Mouse (Mus musculus) kidney, embryonic 15.5 days (tissue): Measurements from ENCODE around the gene Ciapin1. TPM values are rescaled to one million over a fixed set of nuclear protein-coding genes. Genes with fewer than 3 reads are reported as not detected.

Experiments
- ATAC-seq: fragments of 200-750 bp; cut with Nextera tagmentation; replicated peaks from 2 replicates; pipeline ENCODE4 v1.8.0; 2017; ENCODE audit warnings: moderate TSS enrichment; ENCODE audit not compliant: low FRiP score
- H3K27ac ChIP-seq: fragments of 300-500 bp; sonication (generic); 2 replicates; pipeline ENCODE4 v1.5.1; 2015; ENCODE audit warnings: mild to moderate bottlenecking, inconsistent platforms
- H3K27me3 ChIP-seq: fragments of 300-500 bp; sonication (generic); 2 replicates; pipeline ENCODE4 v1.6.1; 2015; ENCODE audit warnings: inconsistent platforms
- H3K36me3 ChIP-seq: fragments of 300-500 bp; sonication (generic); 2 replicates; pipeline ENCODE4 v1.6.1; 2015; ENCODE audit warnings: inconsistent platforms
- H3K4me1 ChIP-seq: fragments of 300-500 bp; sonication (generic); 2 replicates; pipeline ENCODE4 v1.6.1; 2015; ENCODE audit warnings: inconsistent platforms
- H3K4me2 ChIP-seq: fragments of 300-500 bp; sonication (generic); 2 replicates; pipeline ENCODE4 v1.6.1; 2015; ENCODE audit warnings: moderate library complexity, mild to moderate bottlenecking, inconsistent platforms
- H3K4me3 ChIP-seq: fragments of 300-500 bp; sonication (generic); replicated peaks from 2 replicates; pipeline ENCODE4 v1.5.1; 2015; ENCODE audit warnings: mild to moderate bottlenecking, inconsistent platforms
- H3K9ac ChIP-seq: fragments of 300-500 bp; sonication (generic); 2 replicates; pipeline ENCODE4 v1.6.1; 2015; ENCODE audit warnings: mild to moderate bottlenecking, inconsistent platforms
- H3K9me3 ChIP-seq: fragments of 300-500 bp; sonication (generic); replicated peaks from 2 replicates; pipeline ENCODE4 v1.6.1; 2016; ENCODE audit warnings: inconsistent platforms
- WGBS: fragments of 180-500 bp; shearing (Covaris S2); methylation state at CpG from one replicate; pipeline ENCODE4 v1.1.7; 2015; ENCODE audit warnings: mixed read lengths; 5-methylcytosine and 5-hydroxymethylcytosine counted together
- polyA plus RNA-seq: library from polyadenylated mRNA; unstranded; fragments of >200 nt; fragmentation: Nextera tagmentation; extraction: Ambion mirVana; gene quantifications from 2 replicates; pipeline ENCODE4 v1.2.1, GENCODE M21; 2015

Ciapin1 gene
- polyA plus RNA-seq, 1 experiment from 2014 or later = 126 TPM

GRCm38 (mm10) chr8:94819671-94820179, 18.4 kb downstream of the Ciapin1 start:
- H3K4me2 ChIP-seq = no peak overlapping the region
- no peak overlapping the region for H3K4me3 ChIP-seq
- H3K27ac ChIP-seq = no peak overlapping the region
- peaks cover 12% of the 10 kb centered on the region for H3K4me1 ChIP-seq
- H3K36me3 ChIP-seq = peaks cover 45% of the 10 kb centered on the region
- H3K27me3 ChIP-seq = no peaks in the 10 kb centered on the region
- ATAC-seq = no peak
- H3K9me3 ChIP-seq = no peaks in the 10 kb centered on the region
- no peak overlapping the region for H3K9ac ChIP-seq
- WGBS = 84% methylated on average over 6 of the region's 6 CpGs

- Histone ChIP-seq H3K4me1 (peaks cover 3% of the 10 kb centered on the region; the same call in 1 of the 2 replicates), H3K36me3 (peaks cover 27% of the 10 kb centered on the region), H3K4me2 (no peak overlapping the region), H3K9me3 (no peaks in the 10 kb centered on the region), H3K27ac (no peak overlapping the region), H3K9ac (no peak overlapping the region), H3K4me3 (no peak overlapping the region), H3K27me3 (no peaks in the 10 kb centered on the region)
- WGBS = 87% methylated on average over 11 of the region's 11 CpGs
- ATAC-seq = no peak
These were observed 20.2 kb downstream of the Ciapin1 start for GRCm38 (mm10) chr8:94817933-94818332.

GRCm38 (mm10) chr8:94814556-94814955, 23.6 kb downstream of the Ciapin1 start:
- Histone ChIP-seq H3K4me2 (no peak overlapping the region), H3K4me1 (0 out of 2 replicates have a peak, but pooled peaks cover 4% of the 10 kb centered on the region), H3K36me3 (no peaks in the 10 kb centered on the region), H3K9ac (no peak overlapping the region), H3K9me3 (no peaks in the 10 kb centered on the region), H3K27me3 (no peaks in the 10 kb centered on the region), H3K27ac (no peak overlapping the region), H3K4me3 (no peak overlapping the region)
- 0% methylated on average over 1 of the region's 1 CpGs for WGBS
- no peak for ATAC-seq

GRCm38 (mm10) chr8:94812645-94813098, 25.5 kb downstream of the Ciapin1 start:
- peak; percentile 65 for ATAC-seq
- H3K27ac ChIP-seq = no peak overlapping the region
- H3K27me3 ChIP-seq = no peaks in the 10 kb centered on the region
- no peak overlapping the region for H3K9ac ChIP-seq
- H3K4me1 ChIP-seq = 0 out of 2 replicates have a peak, but pooled peaks cover 4% of the 10 kb centered on the region
- H3K4me3 ChIP-seq = no peak overlapping the region
- no peaks in the 10 kb centered on the region for H3K9me3 ChIP-seq
- WGBS = 30% methylated on average over 6 of the region's 6 CpGs
- no peaks in the 10 kb centered on the region for H3K36me3 ChIP-seq
- H3K4me2 ChIP-seq = peak overlapping the region; percentile 36

GRCm38 (mm10) chr8:94811654-94812053, 26.5 kb downstream of the Ciapin1 start:
- Histone ChIP-seq H3K9me3 (no peaks in the 10 kb centered on the region), H3K4me1 (0 out of 2 replicates have a peak, but pooled peaks cover 4% of the 10 kb centered on the region), H3K9ac (no peak overlapping the region), H3K4me2 (no peak overlapping the region), H3K27ac (no peak overlapping the region), H3K27me3 (no peaks in the 10 kb centered on the region), H3K4me3 (no peak overlapping the region), H3K36me3 (no peaks in the 10 kb centered on the region)
- no peak; the same call in 1 of the 2 replicates for ATAC-seq
- WGBS = 62% methylated on average over 6 of the region's 6 CpGs

GRCm38 (mm10) chr8:94810855-94811254, 27.3 kb downstream of the Ciapin1 start:
- no peaks in the 10 kb centered on the region for H3K36me3 ChIP-seq
- no peak overlapping the region for H3K27ac ChIP-seq
- no peak overlapping the region for H3K4me3 ChIP-seq
- 75% methylated on average over 5 of the region's 5 CpGs for WGBS
- H3K9ac ChIP-seq = no peak overlapping the region
- H3K4me1 ChIP-seq = 0 out of 2 replicates have a peak, but pooled peaks cover 4% of the 10 kb centered on the region
- H3K27me3 ChIP-seq = no peaks in the 10 kb centered on the region
- no peak overlapping the region for H3K4me2 ChIP-seq
- H3K9me3 ChIP-seq = no peaks in the 10 kb centered on the region
- ATAC-seq = no peak

GRCm38 (mm10) chr8:94810153-94810552, 28.0 kb downstream of the Ciapin1 start, which contains the start of gene Ccl17:
Gene Ccl17 (plus strand): TSS chr8:94810453.
- Histone ChIP-seq H3K4me2 (no peak within 1 kb of the TSS), H3K36me3 (no peaks in the 10 kb centered on the region), H3K4me1 (0 out of 2 replicates have a peak, but pooled peaks cover 4% of the 10 kb centered on the region), H3K4me3 (no peak within 1 kb of the TSS), H3K9me3 (no peaks in the 10 kb centered on the region), H3K27me3 (no peaks in the 10 kb centered on the region), H3K9ac (no peak within 1 kb of the TSS), H3K27ac (no peak within 1 kb of the TSS)
- ATAC-seq = no peak
- WGBS = 71% methylated on average over 3 of the region's 3 CpGs

GRCm38 (mm10) chr8:94808372-94808771, 29.8 kb downstream of the Ciapin1 start:
- 0 out of 2 replicates have a peak, but pooled peaks cover 4% of the 10 kb centered on the region for H3K4me1 ChIP-seq
- no peaks in the 10 kb centered on the region for H3K9me3 ChIP-seq
- WGBS = 74% methylated on average over 6 of the region's 6 CpGs
- H3K4me2 ChIP-seq = no peak overlapping the region
- H3K27ac ChIP-seq = no peak overlapping the region
- no peak overlapping the region for H3K9ac ChIP-seq
- no peaks in the 10 kb centered on the region for H3K27me3 ChIP-seq
- no peak overlapping the region for H3K4me3 ChIP-seq
- no peak for ATAC-seq
- H3K36me3 ChIP-seq = no peaks in the 10 kb centered on the region

GRCm38 (mm10) chr8:94807506-94807905, 30.7 kb downstream of the Ciapin1 start:
- no peak overlapping the region for H3K4me2 ChIP-seq
- no peak overlapping the region for H3K27ac ChIP-seq
- no peaks in the 10 kb centered on the region for H3K27me3 ChIP-seq
- H3K9ac ChIP-seq = no peak overlapping the region
- H3K4me1 ChIP-seq = 0 out of 2 replicates have a peak, but pooled peaks cover 2% of the 10 kb centered on the region
- 53% methylated on average over 7 of the region's 7 CpGs for WGBS
- ATAC-seq = 0 out of 2 replicates have a peak, but pooled peaks have one; percentile 17
- H3K36me3 ChIP-seq = no peaks in the 10 kb centered on the region
- H3K4me3 ChIP-seq = no peak overlapping the region
- no peaks in the 10 kb centered on the region for H3K9me3 ChIP-seq

GRCm38 (mm10) chr8:94805811-94806210, 32.3 kb downstream of the Ciapin1 start:
- no peak overlapping the region for H3K4me3 ChIP-seq
- no peaks in the 10 kb centered on the region for H3K27me3 ChIP-seq
- no peak overlapping the region for H3K27ac ChIP-seq
- H3K4me2 ChIP-seq = no peak overlapping the region
- H3K9me3 ChIP-seq = no peaks in the 10 kb centered on the region
- 79% methylated on average over 4 of the region's 4 CpGs for WGBS
- H3K36me3 ChIP-seq = no peaks in the 10 kb centered on the region
- no peak overlapping the region for H3K9ac ChIP-seq
- H3K4me1 ChIP-seq = peaks cover 9% of the 10 kb centered on the region; the same call in 1 of the 2 replicates
- no peak for ATAC-seq

GRCm38 (mm10) chr8:94804546-94805340, 33.4 kb downstream of the Ciapin1 start:
- no peak overlapping the region for H3K4me3 ChIP-seq
- ATAC-seq = no peak
- no peaks in the 10 kb centered on the region for H3K9me3 ChIP-seq
- no peak overlapping the region for H3K27ac ChIP-seq
- peaks cover 9% of the 10 kb centered on the region; the same call in 1 of the 2 replicates for H3K4me1 ChIP-seq
- WGBS = 43% methylated on average over 10 of the region's 10 CpGs
- no peaks in the 10 kb centered on the region for H3K36me3 ChIP-seq
- H3K9ac ChIP-seq = no peak overlapping the region
- no peak overlapping the region for H3K4me2 ChIP-seq
- no peaks in the 10 kb centered on the region for H3K27me3 ChIP-seq

GRCm38 (mm10) chr8:94803551-94803950, 34.6 kb downstream of the Ciapin1 start:
- H3K9me3 ChIP-seq = no peaks in the 10 kb centered on the region
- H3K9ac ChIP-seq = no peak overlapping the region
- H3K27me3 ChIP-seq = no peaks in the 10 kb centered on the region
- no peak overlapping the region for H3K27ac ChIP-seq
- no peak overlapping the region for H3K4me3 ChIP-seq
- 66% methylated on average over 6 of the region's 6 CpGs for WGBS
- no peak for ATAC-seq
- H3K4me2 ChIP-seq = no peak overlapping the region
- no peaks in the 10 kb centered on the region for H3K36me3 ChIP-seq
- H3K4me1 ChIP-seq = peaks cover 9% of the 10 kb centered on the region; the same call in 1 of the 2 replicates
